Mouse (Mus musculus) embryonic facial prominence, embryonic 14.5 days (tissue): Measurements from ENCODE around the gene Itih2. TPM values are rescaled to one million over a fixed set of nuclear protein-coding genes. Genes with fewer than 3 reads are reported as not detected.

Experiments used
- ATAC-seq: fragments of 200-750 bp; cut with Nextera tagmentation; 2 replicates; pipeline ENCODE4 v1.8.0; 2017; ENCODE audit warnings: low read depth, moderate number of reproducible peaks, moderate TSS enrichment
- DNase-seq: peaks from one replicate; pipeline ENCODE4 v3.0.0-alpha.2; 2015; ENCODE audit warnings: low spot score
- H3K27ac ChIP-seq: fragments of 300-500 bp; sonication (generic); replicated peaks from 2 replicates; pipeline ENCODE4 v1.5.1; 2014; ENCODE audit warnings: low read depth, mild to moderate bottlenecking, low read length, moderate library complexity
- H3K27me3 ChIP-seq: fragments of 300-500 bp; sonication (generic); replicated peaks from 2 replicates; pipeline ENCODE4 v1.6.1; 2014; ENCODE audit warnings: low read length; ENCODE audit not compliant: control insufficient read depth, insufficient read depth
- H3K36me3 ChIP-seq: fragments of 300-500 bp; sonication (generic); 2 replicates; pipeline ENCODE4 v1.6.1; 2014; ENCODE audit warnings: low read length, mixed read lengths; ENCODE audit not compliant: control insufficient read depth, insufficient read depth
- H3K4me1 ChIP-seq: fragments of 300-500 bp; sonication (generic); 2 replicates; pipeline ENCODE4 v1.6.1; 2014; ENCODE audit warnings: antibody characterized with exemption, low read length; ENCODE audit not compliant: control insufficient read depth, insufficient read depth
- H3K4me2 ChIP-seq: fragments of 300-500 bp; sonication (generic); 2 replicates; pipeline ENCODE4 v1.6.1; 2014; ENCODE audit warnings: low read depth, mild to moderate bottlenecking, low read length, moderate library complexity, mixed read lengths
- H3K4me3 ChIP-seq: fragments of 300-500 bp; sonication (generic); 2 replicates; pipeline ENCODE4 v1.5.1; 2014; ENCODE audit warnings: low read depth, mild to moderate bottlenecking, low read length
- H3K9ac ChIP-seq: fragments of 300-500 bp; sonication (generic); 2 replicates; pipeline ENCODE4 v1.6.1; 2014; ENCODE audit warnings: low read depth, mild to moderate bottlenecking, low read length, moderate library complexity, mixed read lengths
- H3K9me3 ChIP-seq: fragments of 300-500 bp; sonication (generic); 2 replicates; pipeline ENCODE4 v1.6.1; 2016; ENCODE audit warnings: low read length; ENCODE audit not compliant: control insufficient read depth
- WGBS: fragments of 180-500 bp; shearing (Covaris S2); extraction: QIAGEN DNeasy Blood & Tissue Kit; methylation state at CpG from one replicate; pipeline ENCODE4 v1.1.7; 2014; 5-methylcytosine and 5-hydroxymethylcytosine counted together
- polyA plus RNA-seq: library from polyadenylated mRNA; unstranded; fragments of >200 nt; fragmentation: Nextera tagmentation; extraction: Ambion mirVana; gene quantifications from 2 replicates; pipeline ENCODE4 v1.2.1, GENCODE M21; 2014

Itih2 gene
- polyA plus RNA-seq, 1 experiment from 2014 or later, result 3.6 TPM

DNA sequence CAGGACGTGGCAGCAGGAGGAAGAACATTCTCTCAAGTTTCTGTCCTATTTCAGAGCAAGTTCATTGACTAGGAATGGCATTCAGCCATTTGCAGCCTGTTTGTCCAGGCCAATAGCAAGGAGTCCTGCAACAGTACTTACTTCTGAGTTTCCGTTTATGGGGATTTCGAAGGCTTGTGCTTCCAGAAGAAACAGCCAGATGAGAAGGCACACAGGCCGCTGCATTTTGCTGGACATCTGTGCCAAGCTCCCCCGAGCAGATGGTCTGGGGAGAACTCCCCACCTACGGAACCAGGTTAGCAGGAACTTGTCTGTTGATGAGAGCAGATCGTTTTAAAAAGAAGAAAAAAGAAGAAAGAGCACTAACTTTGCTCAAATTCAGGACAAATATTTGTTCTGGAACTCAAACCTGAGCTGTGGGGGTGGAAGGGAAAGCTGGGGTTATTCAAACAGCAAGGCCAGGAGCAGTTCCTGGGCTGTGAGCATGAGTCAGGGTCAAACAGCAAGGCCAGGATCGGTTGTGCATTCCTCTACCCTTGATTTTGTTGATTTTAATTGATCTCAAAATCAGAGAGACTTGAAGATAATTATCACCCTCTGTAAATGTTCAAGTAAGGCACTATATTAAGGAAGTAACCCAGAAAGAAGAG, 730 bp downstream of the Itih2 start:
- no peak overlapping the region for H3K4me2 ChIP-seq

DNA sequence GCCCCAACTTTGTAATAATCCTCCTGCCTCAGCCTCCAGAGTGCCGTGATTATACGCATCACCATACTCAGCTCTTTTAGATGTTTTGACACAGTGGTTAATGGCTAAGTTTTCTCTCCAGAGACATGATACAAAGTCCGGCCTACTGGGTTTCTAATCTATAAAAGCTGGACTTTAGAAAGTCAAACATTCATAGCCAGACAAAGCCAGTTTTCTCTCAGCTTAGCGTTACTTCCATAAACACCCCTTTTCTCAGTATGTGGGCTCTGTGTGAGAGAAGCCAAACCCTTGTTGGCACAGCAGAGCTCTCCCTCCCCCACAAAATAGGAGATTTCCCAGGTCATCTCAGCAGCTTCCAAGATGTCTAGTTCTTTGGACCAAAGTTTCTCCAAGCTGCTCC, 2.6 kb downstream of the Itih2 start:
- Histone ChIP-seq H3K27me3 (no peaks in the 10 kb centered on the region), H3K36me3 (no peaks in the 10 kb centered on the region), H3K9ac (no peak overlapping the region), H3K4me3 (no peak overlapping the region), H3K4me1 (peaks cover 4% of the 10 kb centered on the region; the same call in 1 of the 2 replicates), H3K27ac (no peak overlapping the region), H3K9me3 (no peaks in the 10 kb centered on the region), H3K4me2 (no peak overlapping the region)
- ATAC-seq (no peak), DNase-seq (no peak)
- WGBS, result 81% methylated on average over 4 of the region's 4 CpGs

More for the DNA sequence above, 730 bp downstream of the Itih2 start:
- DNase-seq, result peak; percentile 17
- no peaks in the 10 kb centered on the region for H3K36me3 ChIP-seq
- 52% methylated on average over 8 of the region's 8 CpGs for WGBS
- H3K27ac ChIP-seq, result no peak overlapping the region
- H3K9me3 ChIP-seq, result no peaks in the 10 kb centered on the region
- H3K9ac ChIP-seq, result no peak overlapping the region
- ATAC-seq, result no peak
- no peak overlapping the region for H3K4me3 ChIP-seq
- peaks cover 4% of the 10 kb centered on the region; the same call in 1 of the 2 replicates for H3K4me1 ChIP-seq
- H3K27me3 ChIP-seq, result no peaks in the 10 kb centered on the region

DNA sequence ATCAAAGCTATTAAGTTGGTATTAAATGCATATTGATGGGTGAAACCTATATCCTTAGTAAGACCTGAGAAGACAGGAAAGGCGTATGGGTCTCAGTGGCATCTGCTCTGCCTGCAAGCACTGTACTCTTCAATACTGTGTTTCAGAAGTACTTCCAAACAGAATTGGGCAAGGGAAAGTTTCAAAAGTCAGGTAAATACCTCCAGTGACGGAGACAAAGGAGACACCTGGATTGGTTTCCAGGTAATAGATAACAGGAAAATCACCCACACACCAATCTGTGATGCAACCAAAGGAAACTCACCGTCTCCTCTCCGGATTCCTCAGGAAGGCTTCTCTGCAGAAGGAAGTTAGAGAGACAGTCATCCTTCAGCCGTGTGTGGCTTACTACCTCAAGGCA, 3.7 kb downstream of the Itih2 start:
- no peaks in the 10 kb centered on the region for H3K9me3 ChIP-seq
- WGBS, result 84% methylated on average over 5 of the region's 5 CpGs
- peaks cover 4% of the 10 kb centered on the region; the same call in 1 of the 2 replicates for H3K4me1 ChIP-seq
- H3K27me3 ChIP-seq, result no peaks in the 10 kb centered on the region
- no peak for DNase-seq
- H3K4me3 ChIP-seq, result no peak overlapping the region
- no peak overlapping the region for H3K9ac ChIP-seq
- no peak overlapping the region for H3K27ac ChIP-seq
- H3K4me2 ChIP-seq, result no peak overlapping the region
- ATAC-seq, result no peak
- H3K36me3 ChIP-seq, result no peaks in the 10 kb centered on the region

DNA sequence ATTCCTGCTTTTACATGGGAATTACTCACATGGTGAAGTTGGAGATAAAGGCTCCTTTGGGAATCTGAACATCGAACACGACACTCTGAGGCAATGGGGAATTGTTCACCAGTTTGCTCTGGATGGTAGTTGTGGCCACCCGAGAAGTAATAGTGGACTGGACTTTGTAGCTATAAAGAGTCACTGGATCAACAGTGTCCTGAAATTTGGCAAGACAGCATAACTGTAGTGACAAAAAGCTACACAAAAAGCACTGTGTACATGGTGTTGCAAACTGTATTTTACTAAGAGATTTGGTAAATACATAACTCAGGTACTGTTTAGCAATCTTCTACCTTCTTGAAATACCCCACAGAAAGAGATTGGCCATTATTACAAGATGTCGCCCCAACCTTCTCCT, 5.1 kb downstream of the Itih2 start:
- no peak overlapping the region for H3K27ac ChIP-seq
- no peak overlapping the region for H3K9ac ChIP-seq
- H3K27me3 ChIP-seq, result no peaks in the 10 kb centered on the region
- ATAC-seq (no peak), DNase-seq (no peak)
- no peak overlapping the region for H3K4me3 ChIP-seq
- no peak overlapping the region for H3K4me2 ChIP-seq
- WGBS, result 88% methylated on average over 4 of the region's 4 CpGs
- no peaks in the 10 kb centered on the region for H3K36me3 ChIP-seq
- H3K9me3 ChIP-seq, result no peaks in the 10 kb centered on the region
- peaks cover 4% of the 10 kb centered on the region; the same call in 1 of the 2 replicates for H3K4me1 ChIP-seq

DNA sequence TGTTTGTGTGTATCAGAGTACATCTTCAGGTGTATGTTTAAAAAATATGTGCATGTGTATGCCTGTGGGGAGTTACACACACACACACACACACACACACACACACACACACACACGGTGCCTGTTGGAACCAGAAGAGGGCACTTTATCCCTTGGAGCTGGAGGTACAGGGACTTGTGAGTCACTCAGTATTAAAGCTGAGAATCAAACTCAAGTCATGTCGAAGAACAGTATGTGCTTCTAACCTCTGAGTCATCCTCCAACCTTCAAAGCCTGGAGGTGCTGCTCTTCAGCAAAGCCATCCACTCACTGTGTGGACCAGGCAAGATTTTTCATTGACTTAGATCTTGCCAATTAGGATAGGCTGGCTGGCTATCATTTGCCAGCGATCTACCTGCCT, 9.4 kb downstream of the Itih2 start:
- WGBS, result 85% methylated on average over 3 of the region's 3 CpGs
- no peaks in the 10 kb centered on the region for H3K4me1 ChIP-seq
- no peak overlapping the region for H3K27ac ChIP-seq
- H3K27me3 ChIP-seq, result no peaks in the 10 kb centered on the region
- no peak overlapping the region for H3K4me3 ChIP-seq
- H3K4me2 ChIP-seq, result no peak overlapping the region
- no peaks in the 10 kb centered on the region for H3K36me3 ChIP-seq
- H3K9ac ChIP-seq, result no peak overlapping the region
- no peaks in the 10 kb centered on the region for H3K9me3 ChIP-seq
- DNase-seq (no peak), ATAC-seq (no peak)

DNA sequence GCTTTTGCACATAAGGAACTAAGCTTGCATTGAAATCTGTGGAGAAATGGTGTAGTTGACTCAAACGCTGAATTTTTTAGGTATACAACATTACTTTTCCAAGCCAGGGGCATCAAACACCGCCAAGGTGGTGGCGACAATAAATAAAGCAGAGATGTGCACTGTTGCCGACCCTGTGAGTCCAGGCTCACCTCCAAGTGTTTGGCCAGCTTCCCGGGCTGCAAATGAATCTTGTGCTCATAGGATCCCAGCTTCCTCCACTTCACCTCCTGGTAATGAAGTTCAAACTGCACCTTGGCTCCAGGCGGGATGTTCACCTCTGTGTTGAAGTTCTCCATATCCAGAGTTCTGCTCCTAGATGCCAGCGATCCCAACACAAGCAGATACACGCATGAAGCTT, 11.9 kb downstream of the Itih2 start:
- Histone ChIP-seq H3K4me3 (no peak overlapping the region), H3K36me3 (no peaks in the 10 kb centered on the region), H3K4me2 (no peak overlapping the region), H3K9me3 (no peaks in the 10 kb centered on the region), H3K4me1 (no peaks in the 10 kb centered on the region), H3K9ac (no peak overlapping the region), H3K27ac (no peak overlapping the region), H3K27me3 (no peaks in the 10 kb centered on the region)
- no peak for ATAC-seq
- WGBS, result 78% methylated on average over 8 of the region's 8 CpGs
- DNase-seq, result no peak

DNA sequence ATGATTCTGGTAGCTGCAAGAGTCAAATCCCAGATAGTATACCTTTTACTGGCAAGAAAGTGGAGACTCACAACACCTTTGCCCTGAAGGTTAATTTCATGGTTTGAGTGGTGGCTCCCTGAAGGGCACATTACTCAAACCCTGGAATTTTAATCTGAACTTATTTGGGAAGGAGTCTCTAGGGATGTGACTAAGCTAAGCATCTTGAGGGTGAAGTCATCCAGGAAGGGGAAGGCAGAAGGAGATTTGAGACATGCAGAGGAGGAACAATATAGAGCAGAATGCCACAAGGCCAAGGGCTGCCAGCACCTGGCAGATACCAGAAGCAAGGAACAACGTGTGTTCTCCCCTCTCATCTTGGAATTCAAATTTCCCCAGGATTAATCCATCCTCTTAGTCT, 12.4 kb downstream of the Itih2 start:
- Histone ChIP-seq H3K4me2 (no peak overlapping the region), H3K9me3 (no peaks in the 10 kb centered on the region), H3K27me3 (no peaks in the 10 kb centered on the region), H3K9ac (no peak overlapping the region), H3K4me3 (no peak overlapping the region), H3K27ac (no peak overlapping the region), H3K36me3 (no peaks in the 10 kb centered on the region), H3K4me1 (no peaks in the 10 kb centered on the region)
- DNase-seq (no peak), ATAC-seq (no peak)
- WGBS, result 68% methylated on average over 1 of the region's 1 CpGs

DNA sequence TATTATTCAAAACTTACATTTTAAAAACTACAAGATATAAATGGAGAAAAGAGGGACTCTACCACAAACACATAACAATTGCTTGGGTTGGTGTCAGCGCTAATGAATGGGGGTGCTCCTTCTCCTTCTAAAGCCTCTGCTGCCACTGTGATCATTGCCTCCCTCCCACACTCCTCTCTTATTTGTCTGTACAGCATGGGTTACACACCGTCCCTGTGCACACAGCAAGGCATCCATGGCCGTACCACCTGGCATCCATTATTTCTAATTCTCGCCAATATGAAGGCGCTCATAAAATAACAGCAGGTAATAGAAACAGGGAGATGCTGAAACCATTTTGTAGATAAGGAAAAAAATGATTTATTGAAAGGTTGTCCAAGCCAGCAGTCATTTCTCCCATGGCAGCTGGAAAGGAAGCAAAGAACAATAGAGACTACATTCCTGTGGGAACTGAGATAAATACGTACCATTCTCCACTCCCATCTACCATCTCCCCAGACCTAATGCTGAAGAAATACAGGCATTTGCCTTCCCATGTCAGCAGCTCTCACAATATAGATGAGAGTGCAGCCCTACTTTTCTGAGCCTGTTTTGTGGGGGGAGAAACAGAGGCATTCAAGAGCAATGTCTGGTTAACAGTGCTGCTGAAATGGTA, 22.5 kb downstream of the Itih2 start:
- no peaks in the 10 kb centered on the region for H3K36me3 ChIP-seq
- no peaks in the 10 kb centered on the region for H3K9me3 ChIP-seq
- WGBS, result 61% methylated on average over 6 of the region's 6 CpGs
- H3K9ac ChIP-seq, result no peak overlapping the region
- no peak overlapping the region for H3K27ac ChIP-seq
- no peak overlapping the region for H3K4me2 ChIP-seq
- no peaks in the 10 kb centered on the region for H3K4me1 ChIP-seq
- H3K4me3 ChIP-seq, result no peak overlapping the region
- no peak for DNase-seq
- H3K27me3 ChIP-seq, result no peaks in the 10 kb centered on the region
- no peak for ATAC-seq

DNA sequence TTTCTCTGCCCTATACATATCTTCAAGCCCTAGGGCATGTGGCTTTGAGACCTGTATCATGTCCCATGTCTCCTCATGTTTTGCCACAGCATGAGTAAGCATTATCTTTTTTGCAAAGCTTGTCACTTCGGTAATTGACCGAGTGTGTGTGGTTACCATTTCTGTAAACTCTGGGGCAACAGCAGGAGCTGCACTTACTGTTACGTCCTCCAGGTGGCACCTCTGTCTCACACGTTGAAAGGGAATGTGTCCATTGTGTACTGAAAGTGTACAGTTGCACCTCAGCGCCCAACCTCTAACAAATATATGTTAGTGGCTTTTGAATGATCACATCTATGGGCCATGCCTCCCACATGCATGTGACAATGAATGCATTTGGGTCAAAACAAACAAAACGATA, 30.0 kb downstream of the Itih2 start:
- Histone ChIP-seq H3K9ac (no peak overlapping the region), H3K27ac (no peak overlapping the region), H3K4me1 (no peaks in the 10 kb centered on the region), H3K4me2 (no peak overlapping the region), H3K27me3 (no peaks in the 10 kb centered on the region), H3K9me3 (no peaks in the 10 kb centered on the region), H3K36me3 (no peaks in the 10 kb centered on the region), H3K4me3 (no peak overlapping the region)
- ATAC-seq, result peak; percentile 37; the same call in 1 of the 2 replicates
- WGBS, result 39% methylated on average over 6 of the region's 6 CpGs
- DNase-seq, result peak; percentile 55
